Mouse (Mus musculus) liver, adult 2 months (tissue): ENCODE data around the gene Anxa6.

Experiments used
- CTCF ChIP-seq: fragments of 200-500 bp; IDR thresholded peaks from 2 replicates; pipeline ENCODE4 v1.5.1; 2011; ENCODE audit warnings: low read depth, low read length, control low read depth
- POLR2A ChIP-seq: fragments of 200-500 bp; IDR thresholded peaks from 2 replicates; pipeline ENCODE4 v1.6.1; 2011; ENCODE audit warnings: low read length, control low read depth; ENCODE audit not compliant: insufficient read depth; ENCODE audit errors: extremely low read depth

- TF ChIP-seq CTCF, result no peak
- TF ChIP-seq POLR2A, result no peak
These were observed 51.6 kb downstream of the Anxa6 start for GRCm38 (mm10) chr11:54981630-54982029.
